Mouse (Mus musculus): ENCODE results near the gene Smg8. TPM values are rescaled to one million over a fixed set of nuclear protein-coding genes. Genes with fewer than 3 reads are reported as not detected.

Smg8 gene
- 21.5 and 21.7 TPM in 2 replicates for total RNA-seq (2012; rRNA removed)
- 24.6 and 27.9 TPM in 2 replicates for total RNA-seq (2014; rRNA removed)
- 23.8 and 29.4 TPM in 2 replicates for polyA plus RNA-seq (2012; ENCODE audit: insufficient read length, low read depth)

GRCm38 (mm10) chr11:87086290-87086984 lies at the start of gene Smg8:
Gene Smg8, minus strand, starts transcription at chr11:87086774.
- Histone ChIP-seq H3K4me2 (ENCODE audit: insufficient read depth, low read depth, poor library complexity, severe bottlenecking) (peak within 1 kb of the TSS; percentile 95), H3K36me3 (replicated peaks in 1 of 2; ENCODE audit: control insufficient read depth in 1 of 2, insufficient read depth in 1 of 2, low read length in 1 of 2) (peaks cover 24 to 59% of the 10 kb centered on the region in 2 experiments), H3K27me3 (replicated peaks) (no peaks in the 10 kb centered on the region), H3K4me3 (replicated peaks in 1 of 3; ENCODE audit: low read depth in 2 of 3, low read length in 2 of 3, poor library complexity in 1 of 3) (peak within 1 kb of the TSS; percentile 85 to 99 (median 91)), H3K27ac (ENCODE audit: insufficient read depth, low read depth) (no peak within 1 kb of the TSS), H3K4me1 (ENCODE audit: control insufficient read depth in 1 of 2, insufficient read depth in 2 of 2) (peaks cover 12 to 41% of the 10 kb centered on the region in 2 experiments), H3K79me2 (replicated peaks; ENCODE audit: control insufficient read depth, extremely low read depth, insufficient read depth, poor library complexity, severe bottlenecking) (peaks cover 38% of the 10 kb centered on the region), H3K9me3 (replicated peaks; ENCODE audit: low read length) (no peaks in the 10 kb centered on the region), H3K9ac (ENCODE audit: insufficient read depth, low read depth) (peak within 1 kb of the TSS; percentile 79)
- dilution Hi-C loops (cut with MboI; ENCODE audit: extremely low pct_ligation_motif_present, extremely low pct_unique_long_range_greater_than_20kb, low sequenced_read_pairs): no loop called here
- TF ChIP-seq MEF2A (IDR thresholded peaks at IDR 0.05; ENCODE audit: borderline replicate concordance, low read depth, low read length) (peak; percentile 87), MAFK (IDR thresholded peaks at IDR 0.05; ENCODE audit: insufficient replicate concordance, low read length) (no peak), USF2 (conservative IDR thresholded peaks at IDR 0.05; ENCODE audit: low read depth, low read length) (no peak), TBP (conservative IDR thresholded peaks at IDR 0.05; ENCODE audit: low read depth, low read length) (peak; percentile 92), SMC3 (IDR thresholded peaks at IDR 0.05; ENCODE audit: low read depth, low read length) (no peak), TCF12 (IDR thresholded peaks at IDR 0.05; ENCODE audit: low read depth, low read length) (peak; percentile 96), RAD21 (IDR thresholded peaks at IDR 0.05; ENCODE audit: low read depth, low read length) (no peak), RCOR1 (conservative IDR thresholded peaks at IDR 0.05; ENCODE audit: low read depth, low read length) (no peak; the same call in 1 of the 2 replicates), ETS1 (conservative IDR thresholded peaks at IDR 0.05; ENCODE audit: low read depth, low read length) (no peak; the same call in 1 of the 2 replicates), UBTF (IDR thresholded peaks at IDR 0.05; ENCODE audit: low read depth, low read length) (no peak), NELFE (IDR thresholded peaks at IDR 0.05; ENCODE audit: low read depth, low read length) (peak; percentile 89), KAT2A (IDR thresholded peaks at IDR 0.05; ENCODE audit: insufficient replicate concordance, low read length) (peak; percentile 91; the same call in 1 of the 2 replicates), JUN (IDR thresholded peaks at IDR 0.05; ENCODE audit: insufficient read depth, low read depth, low read length) (no peak), ZMIZ1 (IDR thresholded peaks at IDR 0.05; ENCODE audit: low read depth, low read length) (no peak), BHLHE40 (IDR thresholded peaks at IDR 0.05; ENCODE audit: low read depth, low read length) (no peak), NRF1 (IDR thresholded peaks at IDR 0.05; ENCODE audit: low read depth, low read length) (peak; percentile 68), POLR2A (IDR thresholded peaks at IDR 0.05; ENCODE audit: low read depth, low read length) (peak; percentile 93), CTCF (conservative IDR thresholded peaks at IDR 0.05 in 1 of 2, IDR thresholded peaks at IDR 0.05 in 1 of 2; ENCODE audit: low read depth in 2 of 2, low read length in 2 of 2) (no peak), MYC (IDR thresholded peaks at IDR 0.05; ENCODE audit: low read depth, low read length) (peak; percentile 65; the same call in 1 of the 2 replicates), MAX (IDR thresholded peaks at IDR 0.05; ENCODE audit: low read length) (peak; percentile 74), CHD2 (IDR thresholded peaks at IDR 0.05; ENCODE audit: low read length) (peak; percentile 95), CHD1 (IDR thresholded peaks at IDR 0.05; ENCODE audit: low read depth, low read length) (no peak), ZKSCAN1 (IDR thresholded peaks at IDR 0.05; ENCODE audit: borderline replicate concordance, low read depth, low read length) (no peak), GABPA (IDR thresholded peaks at IDR 0.05; ENCODE audit: insufficient replicate concordance, low read depth, low read length) (peak; percentile 45; the same call in 1 of the 2 replicates), MXI1 (IDR thresholded peaks at IDR 0.05; ENCODE audit: low read depth, low read length) (peak; percentile 97), USF1 (IDR thresholded peaks at IDR 0.05; ENCODE audit: low read depth, low read length) (no peak), SIN3A (IDR thresholded peaks at IDR 0.05; ENCODE audit: low read length) (peak; percentile 95), IRF4 (IDR thresholded peaks at IDR 0.05; ENCODE audit: low read depth, low read length) (peak; percentile 81), E2F4 (IDR thresholded peaks at IDR 0.05; ENCODE audit: insufficient replicate concordance, low read depth, low read length) (no peak), ELF1 (IDR thresholded peaks at IDR 0.05; ENCODE audit: low read depth, low read length) (peak; percentile 89), PAX5 (IDR thresholded peaks at IDR 0.05; ENCODE audit: low read length) (no peak), JUND (conservative IDR thresholded peaks at IDR 0.05; ENCODE audit: low read depth, low read length) (peak; percentile 67), ZC3H11A (IDR thresholded peaks at IDR 0.05; ENCODE audit: low read depth, low read length) (no peak), MAZ (IDR thresholded peaks at IDR 0.05; ENCODE audit: low read depth, low read length) (peak; percentile 97), HCFC1 (IDR thresholded peaks at IDR 0.05; ENCODE audit: low read depth, low read length) (peak; percentile 98), POLR2AphosphoS2 (IDR thresholded peaks at IDR 0.05; ENCODE audit: low read depth, low read length) (no peak; the same call in 1 of the 2 replicates), EP300 (IDR thresholded peaks at IDR 0.05; ENCODE audit: low read length) (no peak), ZNF384 (IDR thresholded peaks at IDR 0.05; ENCODE audit: low read depth, low read length) (0 out of 2 replicates have a peak, but pooled peaks have one; percentile 13)
- DNase-seq (ENCODE audit: extremely low read depth): peak; percentile 92
- in situ Hi-C loops (cut with MboI; ENCODE audit: low pct_ligation_motif_present, low pct_unique_long_range_greater_than_20kb, low sequenced_read_pairs): no loop called here
